Mouse (Mus musculus) ES-Bruce4 (cell line): ENCODE data around the gene Zscan26.
"Not testable (repeated sequence)": the region's sequence is repeated elsewhere in the genome, so short reads cannot be mapped to it uniquely, and the experiment has no call there.

ENCODE experiments used
- CTCF ChIP-seq: IDR thresholded peaks from one replicate; pipeline ENCODE4 v1.8.1; 2011; ENCODE audit warnings: low read depth, low read length
- POLR2A ChIP-seq: IDR thresholded peaks from one replicate; pipeline ENCODE4 v1.8.1; 2011; ENCODE audit warnings: low read length; ENCODE audit not compliant: insufficient read depth

GRCm38 (mm10) chr13:21478759-21479670 lies 25.5 kb upstream of the Zscan26 start, which contains the start of the genes Zkscan4 and Gm10065:
- not testable (repeated sequence) for TF ChIP-seq CTCF, POLR2A
